Mouse (Mus musculus): ENCODE measurements around the gene Olfr1465. TPM values are rescaled to one million over a fixed set of nuclear protein-coding genes. Genes with fewer than 3 reads are reported as not detected.

The Olfr1465 gene
- not detected for polyA plus RNA-seq (2014; fragmentation: Illumina TruSeq; extraction: RNeasy Lipid Tissue Mini Kit (QIAGEN cat#74804); ENCODE audit: insufficient read depth, low read depth, low replicate concordance)

GRCm38 (mm10) chr19:13315441-13315840, at the start of gene Olfr1465:
Olfr1465 (minus strand) TSS chr19:13315541.

GRCm38 (mm10) chr19:13361936-13362335, 46.6 kb upstream of the Olfr1465 start, which contains the start of gene Olfr1467:
Olfr1467 (plus strand) TSS chr19:13362236.

GRCm38 (mm10) chr19:13338562-13338961, 23.2 kb upstream of the Olfr1465 start, which contains the start of gene Olfr1466:
Olfr1466 (plus strand) TSS chr19:13338862.

Other genes with a start within 250 kb of the Olfr1465 start
- not detected for gene Olfr1457, start 217.7 kb downstream of the Olfr1465 start, polyA plus RNA-seq (2014; fragmentation: Illumina TruSeq; extraction: RNeasy Lipid Tissue Mini Kit (QIAGEN cat#74804); ENCODE audit: insufficient read depth, low read depth, low replicate concordance)
- not detected for gene Olfr1458, start 208.8 kb downstream of the Olfr1465 start, polyA plus RNA-seq (2014; fragmentation: Illumina TruSeq; extraction: RNeasy Lipid Tissue Mini Kit (QIAGEN cat#74804); ENCODE audit: insufficient read depth, low read depth, low replicate concordance)
- gene Olfr1459, start 166.0 kb downstream of the Olfr1465 start, polyA plus RNA-seq (2014; fragmentation: Illumina TruSeq; extraction: RNeasy Lipid Tissue Mini Kit (QIAGEN cat#74804); ENCODE audit: insufficient read depth, low read depth, low replicate concordance) = not detected
- not detected for gene Olfr1461, start 152.5 kb downstream of the Olfr1465 start, polyA plus RNA-seq (2014; fragmentation: Illumina TruSeq; extraction: RNeasy Lipid Tissue Mini Kit (QIAGEN cat#74804); ENCODE audit: insufficient read depth, low read depth, low replicate concordance)
- not detected for gene Olfr1462, start 129.8 kb downstream of the Olfr1465 start, polyA plus RNA-seq (2014; fragmentation: Illumina TruSeq; extraction: RNeasy Lipid Tissue Mini Kit (QIAGEN cat#74804); ENCODE audit: insufficient read depth, low read depth, low replicate concordance)
- not detected for gene Olfr1463, start 84.2 kb downstream of the Olfr1465 start, polyA plus RNA-seq (2014; fragmentation: Illumina TruSeq; extraction: RNeasy Lipid Tissue Mini Kit (QIAGEN cat#74804); ENCODE audit: insufficient read depth, low read depth, low replicate concordance)
- not detected for gene Olfr1466, start 23.3 kb upstream of the Olfr1465 start, polyA plus RNA-seq (2014; fragmentation: Illumina TruSeq; extraction: RNeasy Lipid Tissue Mini Kit (QIAGEN cat#74804); ENCODE audit: insufficient read depth, low read depth, low replicate concordance)
- gene Olfr1467, start 46.7 kb upstream of the Olfr1465 start, polyA plus RNA-seq (2014; fragmentation: Illumina TruSeq; extraction: RNeasy Lipid Tissue Mini Kit (QIAGEN cat#74804); ENCODE audit: insufficient read depth, low read depth, low replicate concordance) = not detected
- not detected for gene Olfr1469, start 92.3 kb upstream of the Olfr1465 start, polyA plus RNA-seq (2014; fragmentation: Illumina TruSeq; extraction: RNeasy Lipid Tissue Mini Kit (QIAGEN cat#74804); ENCODE audit: insufficient read depth, low read depth, low replicate concordance)
- gene Olfr1471, start 127.9 kb upstream of the Olfr1465 start, polyA plus RNA-seq (2014; fragmentation: Illumina TruSeq; extraction: RNeasy Lipid Tissue Mini Kit (QIAGEN cat#74804); ENCODE audit: insufficient read depth, low read depth, low replicate concordance) = not detected
- gene Olfr1472, start 140.5 kb upstream of the Olfr1465 start, polyA plus RNA-seq (2014; fragmentation: Illumina TruSeq; extraction: RNeasy Lipid Tissue Mini Kit (QIAGEN cat#74804); ENCODE audit: insufficient read depth, low read depth, low replicate concordance) = not detected
- gene Olfr1474, start 154.0 kb upstream of the Olfr1465 start, polyA plus RNA-seq (2014; fragmentation: Illumina TruSeq; extraction: RNeasy Lipid Tissue Mini Kit (QIAGEN cat#74804); ENCODE audit: insufficient read depth, low read depth, low replicate concordance) = not detected
- not detected for gene Olfr1475, start 164.7 kb upstream of the Olfr1465 start, polyA plus RNA-seq (2014; fragmentation: Illumina TruSeq; extraction: RNeasy Lipid Tissue Mini Kit (QIAGEN cat#74804); ENCODE audit: insufficient read depth, low read depth, low replicate concordance)
- gene Olfr1477, start 185.0 kb upstream of the Olfr1465 start, polyA plus RNA-seq (2014; fragmentation: Illumina TruSeq; extraction: RNeasy Lipid Tissue Mini Kit (QIAGEN cat#74804); ENCODE audit: insufficient read depth, low read depth, low replicate concordance) = not detected
- gene Olfr1480, start 212.4 kb upstream of the Olfr1465 start, polyA plus RNA-seq (2014; fragmentation: Illumina TruSeq; extraction: RNeasy Lipid Tissue Mini Kit (QIAGEN cat#74804); ENCODE audit: insufficient read depth, low read depth, low replicate concordance) = not detected